Mouse (Mus musculus) ovary, adult 10 weeks (tissue): ENCODE measurements around the gene Gm7137. TPM values are rescaled to one million over a fixed set of nuclear protein-coding genes. Genes with fewer than 3 reads are reported as not detected.

Experiments
- polyA plus RNA-seq: library from polyadenylated mRNA; stranded (reverse); fragments of 350-450 nt; fragmentation: Illumina TruSeq; extraction: RNeasy Lipid Tissue Mini Kit (QIAGEN cat#74804); gene quantifications from one replicate; pipeline ENCODE4 v1.2.3, GENCODE M21; 2014

Gene Gm7137
- polyA plus RNA-seq: not detected

GRCm38 (mm10) chr10:77787876-77788275, at the start of gene Gm7137:
Gene Gm7137, minus strand, starts transcription at chr10:77788200.

GRCm38 (mm10) chr10:77835647-77836046, 47.6 kb upstream of the Gm7137 start, which contains the start of gene Krtap10-10:
Gene Krtap10-10, plus strand, starts transcription at chr10:77835947.

GRCm38 (mm10) chr10:77826951-77827350, 39.0 kb upstream of the Gm7137 start, which contains the start of gene Krtap10-4:
Gene Krtap10-4, minus strand, starts transcription at chr10:77827095.

GRCm38 (mm10) chr10:77814382-77814781, 26.4 kb upstream of the Gm7137 start, which contains the start of gene Gm2696:
Gene Gm2696, plus strand, starts transcription at chr10:77814682.

GRCm38 (mm10) chr10:77811743-77812142, 23.7 kb upstream of the Gm7137 start, which contains the start of gene Gm9507:
Gene Gm9507, minus strand, starts transcription at chr10:77811843.

GRCm38 (mm10) chr10:77798921-77799508, 11.0 kb upstream of the Gm7137 start, which contains the start of gene Gm19668:
Gene Gm19668, minus strand, starts transcription at chr10:77799133.

GRCm38 (mm10) chr10:77794976-77795375, 7.0 kb upstream of the Gm7137 start, which contains the start of gene Gm9639:
Gene Gm9639, minus strand, starts transcription at chr10:77795076.

GRCm38 (mm10) chr10:77782442-77782841, 5.6 kb downstream of the Gm7137 start, which contains the start of gene Gm3250:
Gene Gm3250, minus strand, starts transcription at chr10:77782542.

GRCm38 (mm10) chr10:77776844-77777243, 11.2 kb downstream of the Gm7137 start, which contains the start of gene Gm7138:
Gene Gm7138, minus strand, starts transcription at chr10:77776944.

GRCm38 (mm10) chr10:77771225-77771624, 16.8 kb downstream of the Gm7137 start, which contains the start of gene Gm3238:
Gene Gm3238, minus strand, starts transcription at chr10:77771325.

GRCm38 (mm10) chr10:77759582-77759981, 28.4 kb downstream of the Gm7137 start, which contains the start of gene Gm3233:
Gene Gm3233, minus strand, starts transcription at chr10:77759682.

GRCm38 (mm10) chr10:77751254-77751653, 36.7 kb downstream of the Gm7137 start, which contains the start of gene Gm9736:
Gene Gm9736, minus strand, starts transcription at chr10:77751354.

GRCm38 (mm10) chr10:77741924-77742688, 45.9 kb downstream of the Gm7137 start, which contains the start of gene Gm18596:
Gene Gm18596, minus strand, starts transcription at chr10:77742638.

Other genes starting within 250 kb of the Gm7137 start
- 132 TPM for gene Pttg1ip, start 206.5 kb downstream of the Gm7137 start, polyA plus RNA-seq
- gene Sumo3, start 182.1 kb downstream of the Gm7137 start, polyA plus RNA-seq: 91.3 TPM
- gene Gm49325, start 182.0 kb downstream of the Gm7137 start, polyA plus RNA-seq: 1.9 TPM
- 6.0 TPM for gene Ube2g2, start 165.9 kb downstream of the Gm7137 start, polyA plus RNA-seq
- gene Tspear, start 101.6 kb downstream of the Gm7137 start, polyA plus RNA-seq: not detected
- gene Gm19402, start 97.4 kb downstream of the Gm7137 start, polyA plus RNA-seq: not detected
- gene Gm9508, start 91.0 kb downstream of the Gm7137 start, polyA plus RNA-seq: not detected
- not detected for gene Gm10272, start 81.6 kb downstream of the Gm7137 start, polyA plus RNA-seq
- not detected for gene Gm10024, start 76.7 kb downstream of the Gm7137 start, polyA plus RNA-seq
- gene Gm10142, start 72.4 kb downstream of the Gm7137 start, polyA plus RNA-seq: not detected
- gene Krtap12-1, start 67.6 kb downstream of the Gm7137 start, polyA plus RNA-seq: not detected
- not detected for gene Gm10100, start 61.7 kb downstream of the Gm7137 start, polyA plus RNA-seq
- not detected for gene Gm18596, start 45.6 kb downstream of the Gm7137 start, polyA plus RNA-seq
- not detected for gene Gm9736, start 36.8 kb downstream of the Gm7137 start, polyA plus RNA-seq
- gene Gm3233, start 28.5 kb downstream of the Gm7137 start, polyA plus RNA-seq: not detected
- gene Gm3238, start 16.9 kb downstream of the Gm7137 start, polyA plus RNA-seq: not detected
- not detected for gene Gm7138, start 11.3 kb downstream of the Gm7137 start, polyA plus RNA-seq
- gene Gm3250, start 5.7 kb downstream of the Gm7137 start, polyA plus RNA-seq: not detected
- gene Gm9639, start 6.9 kb upstream of the Gm7137 start, polyA plus RNA-seq: not detected
- not detected for gene Gm19668, start 10.9 kb upstream of the Gm7137 start, polyA plus RNA-seq
- not detected for gene Gm9507, start 23.6 kb upstream of the Gm7137 start, polyA plus RNA-seq
- not detected for gene Gm2696, start 26.5 kb upstream of the Gm7137 start, polyA plus RNA-seq
- not detected for gene Krtap10-4, start 38.9 kb upstream of the Gm7137 start, polyA plus RNA-seq
- gene Krtap10-10, start 47.7 kb upstream of the Gm7137 start, polyA plus RNA-seq: not detected
- not detected for gene Gm36176, start 58.6 kb upstream of the Gm7137 start, polyA plus RNA-seq
- not detected for gene Gm10318, start 64.7 kb upstream of the Gm7137 start, polyA plus RNA-seq
- gene Gm3285, start 73.8 kb upstream of the Gm7137 start, polyA plus RNA-seq: not detected
- gene Lrrc3, start 114.3 kb upstream of the Gm7137 start, polyA plus RNA-seq: 0.71 TPM
- gene Trpm2, start 182.4 kb upstream of the Gm7137 start, polyA plus RNA-seq: not detected
- gene 1810043G02Rik, start 190.3 kb upstream of the Gm7137 start, polyA plus RNA-seq: 1.4 TPM
- 1.7 TPM for gene Pfkl, start 221.9 kb upstream of the Gm7137 start, polyA plus RNA-seq